Mouse (Mus musculus) CH12.LX (cell line): ENCODE measurements at regions not wholly inside any gene's neighbourhood (a gene's known extent, or its start where the extent isn't known, plus 50 kb on each side); places are given as distances from the start of the nearest gene placed in this dataset.

Source experiments
- DNase-seq: peaks from one replicate; pipeline ENCODE4 v3.0.0-alpha.2; 2013; ENCODE audit errors: extremely low read depth
- H3K27ac ChIP-seq: 2 replicates; pipeline ENCODE4 v1.5.1; 2012; ENCODE audit warnings: low read depth, mild to moderate bottlenecking, control low read depth, moderate library complexity; ENCODE audit not compliant: insufficient read depth
- H3K27me3 ChIP-seq: replicated peaks from 2 replicates; pipeline ENCODE3; 2012; ENCODE audit warnings: inconsistent platforms
- H3K36me3 ChIP-seq, 2 experiments: replicated peaks in 1 of 2; 2 replicates each; pipeline versions ENCODE3 to v1.6.1; 2012; ENCODE audit warnings: inconsistent platforms in 1 of 2, low read length in 1 of 2, mild to moderate bottlenecking in 1 of 2, mixed read lengths in 1 of 2, moderate library complexity in 1 of 2; ENCODE audit not compliant: control insufficient read depth in 1 of 2, insufficient read depth in 1 of 2
- H3K4me1 ChIP-seq, 2 experiments: 2 replicates each; pipeline ENCODE4 v1.6.1; 2012; ENCODE audit warnings: inconsistent platforms in 1 of 2, moderate library complexity in 1 of 2; ENCODE audit not compliant: insufficient read depth in 2 of 2, control insufficient read depth in 1 of 2
- H3K4me2 ChIP-seq: 2 replicates; pipeline ENCODE4 v1.6.1; 2012; ENCODE audit warnings: low read depth, mild to moderate bottlenecking, control low read depth; ENCODE audit not compliant: poor library complexity, insufficient read depth, severe bottlenecking
- H3K4me3 ChIP-seq, 3 experiments: fragments of 150-350 bp in 1 of 3; sonication (generic) in 1 of 3; replicated peaks in 1 of 3; 2 replicates each; pipeline versions ENCODE3 to v1.5.1; 2011 to 2012; ENCODE audit warnings: low read depth in 2 of 3, low read length in 2 of 3, mild to moderate bottlenecking in 2 of 3, moderate library complexity in 2 of 3, control low read depth in 1 of 3, improper control_type of control experiment in 1 of 3, inconsistent platforms in 1 of 3, mixed read lengths in 1 of 3; ENCODE audit not compliant: poor library complexity in 1 of 3
- H3K79me2 ChIP-seq: replicated peaks from 2 replicates; pipeline ENCODE4 v1.6.1; 2012; ENCODE audit warnings: mild to moderate bottlenecking, moderate library complexity; ENCODE audit not compliant: control insufficient read depth, poor library complexity, insufficient read depth, severe bottlenecking; ENCODE audit errors: extremely low read depth
- H3K9ac ChIP-seq: 2 replicates; pipeline ENCODE4 v1.6.1; 2012; ENCODE audit warnings: low read depth, mild to moderate bottlenecking, control low read depth, moderate library complexity; ENCODE audit not compliant: insufficient read depth
- H3K9me3 ChIP-seq: replicated peaks from 2 replicates; pipeline ENCODE3; 2012; ENCODE audit warnings: low read length, inconsistent platforms, mixed read lengths
- BHLHE40 ChIP-seq: IDR thresholded peaks from 2 replicates; pipeline ENCODE4 v1.6.1; 2011; ENCODE audit warnings: mild to moderate bottlenecking, low read depth, low read length, improper control_type of control experiment
- ETS1 ChIP-seq: conservative IDR thresholded peaks from 2 replicates; pipeline ENCODE4 v1.6.1; 2012; ENCODE audit warnings: low read depth, mild to moderate bottlenecking, inconsistent platforms, low read length, improper control_type of control experiment, moderate library complexity
- GABPA ChIP-seq: IDR thresholded peaks from 2 replicates; pipeline ENCODE4 v1.6.1; 2012; ENCODE audit warnings: low read depth, low read length, improper control_type of control experiment, inconsistent platforms; ENCODE audit not compliant: insufficient replicate concordance
- IRF4 ChIP-seq: IDR thresholded peaks from 2 replicates; pipeline ENCODE4 v1.6.1; 2014; ENCODE audit warnings: low read depth, mild to moderate bottlenecking, inconsistent platforms, low read length, improper control_type of control experiment
- JUN ChIP-seq: IDR thresholded peaks from 2 replicates; pipeline ENCODE4 v1.6.1; 2011; ENCODE audit warnings: low read depth, mild to moderate bottlenecking, low read length, improper control_type of control experiment, moderate library complexity; ENCODE audit not compliant: insufficient read depth
- JUND ChIP-seq: conservative IDR thresholded peaks from 2 replicates; pipeline ENCODE4 v1.6.1; 2011; ENCODE audit warnings: low read depth, low read length, improper control_type of control experiment
- KAT2A ChIP-seq: IDR thresholded peaks from 2 replicates; pipeline ENCODE4 v1.6.1; 2012; ENCODE audit warnings: low read length, improper control_type of control experiment, inconsistent platforms; ENCODE audit not compliant: insufficient replicate concordance
- MAX ChIP-seq: IDR thresholded peaks from 2 replicates; pipeline ENCODE4 v1.6.1; 2011; ENCODE audit warnings: low read length, improper control_type of control experiment
- MAZ ChIP-seq: IDR thresholded peaks from 2 replicates; pipeline ENCODE4 v1.6.1; 2012; ENCODE audit warnings: low read depth, mild to moderate bottlenecking, inconsistent platforms, low read length, improper control_type of control experiment, moderate library complexity
- MEF2A ChIP-seq: IDR thresholded peaks from 2 replicates; pipeline ENCODE4 v1.6.1; 2014; ENCODE audit warnings: low read depth, mild to moderate bottlenecking, inconsistent platforms, low read length, improper control_type of control experiment, borderline replicate concordance
- MYC ChIP-seq: IDR thresholded peaks from 2 replicates; pipeline ENCODE4 v1.6.1; 2011; ENCODE audit warnings: low read depth, mild to moderate bottlenecking, improper control_type of control experiment, low read length
- NELFE ChIP-seq: IDR thresholded peaks from 2 replicates; pipeline ENCODE4 v1.6.1; 2011; ENCODE audit warnings: low read depth, low read length, improper control_type of control experiment
- POLR2A ChIP-seq: IDR thresholded peaks from 2 replicates; pipeline ENCODE4 v1.6.1; 2011; ENCODE audit warnings: low read depth, mild to moderate bottlenecking, improper control_type of control experiment, low read length
- POLR2AphosphoS2 ChIP-seq: IDR thresholded peaks from 2 replicates; pipeline ENCODE4 v1.6.1; 2011; ENCODE audit warnings: low read depth, low read length, improper control_type of control experiment
- RAD21 ChIP-seq: IDR thresholded peaks from 2 replicates; pipeline ENCODE4 v1.6.1; 2011; ENCODE audit warnings: low read depth, mild to moderate bottlenecking, low read length, improper control_type of control experiment, moderate library complexity
- RCOR1 ChIP-seq: conservative IDR thresholded peaks from 2 replicates; pipeline ENCODE4 v1.6.1; 2012; ENCODE audit warnings: low read depth, mild to moderate bottlenecking, inconsistent platforms, low read length, improper control_type of control experiment
- SIN3A ChIP-seq: IDR thresholded peaks from 2 replicates; pipeline ENCODE4 v1.6.1; 2012; ENCODE audit warnings: low read length, improper control_type of control experiment, inconsistent platforms
- SMC3 ChIP-seq: IDR thresholded peaks from 2 replicates; pipeline ENCODE4 v1.6.1; 2011; ENCODE audit warnings: low read depth, low read length, improper control_type of control experiment
- USF2 ChIP-seq: conservative IDR thresholded peaks from 2 replicates; pipeline ENCODE4 v1.6.1; 2011; ENCODE audit warnings: low read depth, low read length, improper control_type of control experiment
- ZKSCAN1 ChIP-seq: IDR thresholded peaks from 2 replicates; pipeline ENCODE4 v1.6.1; 2012; ENCODE audit warnings: low read depth, inconsistent platforms, low read length, improper control_type of control experiment, borderline replicate concordance
- ZMIZ1 ChIP-seq: IDR thresholded peaks from 2 replicates; pipeline ENCODE4 v1.6.1; 2012; ENCODE audit warnings: low read depth, mild to moderate bottlenecking, inconsistent platforms, low read length, improper control_type of control experiment
- ZNF384 ChIP-seq: IDR thresholded peaks from 2 replicates; pipeline ENCODE4 v1.6.1; 2012; ENCODE audit warnings: low read depth, low read length, improper control_type of control experiment, inconsistent platforms
- dilution Hi-C: fragments of 300-500 bp; cut with MboI; formaldehyde crosslinking; loops from 2 replicates; pipeline ENCODE4 v1.14.3; 2020; ENCODE audit warnings: low sequenced_read_pairs; ENCODE audit not compliant: extremely low pct_unique_long_range_greater_than_20kb, extremely low pct_ligation_motif_present
- in situ Hi-C: fragments of 300-500 bp; cut with MboI; formaldehyde crosslinking; loops from 3 replicates; pipeline ENCODE4 v1.14.3; 2019; ENCODE audit warnings: low sequenced_read_pairs, low pct_ligation_motif_present, low pct_unique_long_range_greater_than_20kb, mixed read lengths

DNA sequence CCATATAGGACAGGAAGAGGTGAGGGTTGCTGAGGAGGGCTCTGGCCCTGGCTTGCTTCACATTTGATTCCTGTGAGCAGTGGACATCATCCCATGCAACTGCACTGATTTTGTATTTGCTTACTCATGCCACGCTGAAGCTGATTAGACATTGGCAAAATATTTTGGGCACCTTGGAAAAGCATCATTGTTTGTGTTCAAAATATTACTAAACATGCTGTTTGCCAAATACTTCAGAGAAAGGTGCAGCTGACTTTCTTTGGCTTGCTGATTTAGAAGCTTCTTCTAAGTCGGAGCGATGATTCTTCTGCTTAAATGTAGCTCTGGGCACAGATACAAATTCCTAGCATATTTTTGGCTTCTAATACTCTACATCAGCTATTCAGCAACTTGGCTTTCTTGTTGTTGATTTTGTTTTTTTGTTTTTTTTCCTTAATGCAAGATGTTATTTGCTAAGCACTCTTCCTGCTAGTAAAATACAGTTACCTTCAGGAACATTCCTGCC is 91.4 kb upstream of the Gm11042 start:
- Histone ChIP-seq H3K9ac (no peak overlapping the region), H3K4me1 (no peaks in the 10 kb centered on the region), H3K4me3 (no peak overlapping the region), H3K9me3 (no peaks in the 10 kb centered on the region), H3K27ac (no peak overlapping the region), H3K4me2 (no peak overlapping the region), H3K79me2 (no peaks in the 10 kb centered on the region), H3K27me3 (no peaks in the 10 kb centered on the region), H3K36me3 (no peaks in the 10 kb centered on the region)
- in situ Hi-C loops (no loop called here), dilution Hi-C loops (no loop called here)
- TF ChIP-seq ZKSCAN1 (no peak), KAT2A (no peak), MYC (no peak), ZNF384 (no peak), ETS1 (no peak), USF2 (no peak), JUND (no peak), SMC3 (no peak), RCOR1 (no peak), NELFE (no peak), MAZ (no peak), GABPA (no peak), SIN3A (no peak), MAX (no peak), MEF2A (no peak), RAD21 (no peak), IRF4 (no peak), ZMIZ1 (no peak)
- no peak for DNase-seq

DNA sequence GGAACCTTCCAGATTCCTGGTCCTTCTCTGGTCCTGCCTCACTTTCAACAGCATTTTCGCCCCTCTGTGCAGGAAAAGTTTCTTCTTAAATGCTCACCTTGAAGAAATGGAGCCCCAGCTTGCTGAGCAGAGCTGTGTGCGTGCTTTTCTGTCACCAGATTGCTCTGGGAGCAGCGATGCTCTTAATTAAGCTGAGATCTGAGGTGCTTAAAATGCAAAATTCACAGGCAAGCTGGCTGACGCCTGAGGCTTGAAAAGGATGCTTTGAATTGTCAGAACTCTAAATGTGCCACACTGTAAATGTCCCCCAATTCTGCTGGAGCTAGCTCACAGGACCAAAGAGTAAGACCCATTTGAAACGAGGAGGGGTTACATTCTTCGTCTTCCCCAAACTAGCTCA is 73.6 kb upstream of the Gm11042 start:
- dilution Hi-C loops (no loop called here), in situ Hi-C loops (no loop called here)
- Histone ChIP-seq H3K36me3 (no peaks in the 10 kb centered on the region), H3K27me3 (no peaks in the 10 kb centered on the region), H3K9me3 (no peaks in the 10 kb centered on the region), H3K4me2 (no peak overlapping the region), H3K4me3 (no peak overlapping the region), H3K9ac (no peak overlapping the region), H3K27ac (no peak overlapping the region), H3K79me2 (no peaks in the 10 kb centered on the region), H3K4me1 (no peaks in the 10 kb centered on the region)
- TF ChIP-seq BHLHE40 (no peak), POLR2AphosphoS2 (no peak), MAX (no peak), JUN (no peak), ZMIZ1 (no peak), POLR2A (no peak), SMC3 (no peak)
- DNase-seq: no peak
